Mouse (Mus musculus) hindbrain, embryonic 16.5 days (tissue): ENCODE measurements around the gene Dzip1. TPM values are rescaled to one million over a fixed set of nuclear protein-coding genes. Genes with fewer than 3 reads are reported as not detected.

Experiments used
- ATAC-seq: fragments of 200-750 bp; cut with Nextera tagmentation; 2 replicates; pipeline ENCODE4 v1.8.0; 2017; ENCODE audit warnings: moderate TSS enrichment, moderate library complexity
- H3K27ac ChIP-seq: fragments of 300-500 bp; sonication (generic); 2 replicates; pipeline ENCODE4 v1.5.1; 2014; ENCODE audit warnings: low read depth, mild to moderate bottlenecking, control low read depth, low read length, moderate library complexity
- H3K27me3 ChIP-seq: fragments of 300-500 bp; sonication (generic); replicated peaks from 2 replicates; pipeline ENCODE4 v1.6.1; 2014; ENCODE audit warnings: low read length; ENCODE audit not compliant: control insufficient read depth, insufficient read depth
- H3K36me3 ChIP-seq: fragments of 300-500 bp; sonication (generic); 2 replicates; pipeline ENCODE4 v1.6.1; 2014; ENCODE audit warnings: mild to moderate bottlenecking, low read length, moderate library complexity, mixed read lengths; ENCODE audit not compliant: control insufficient read depth, insufficient read depth
- H3K4me1 ChIP-seq: fragments of 300-500 bp; sonication (generic); 2 replicates; pipeline ENCODE4 v1.6.1; 2014; ENCODE audit warnings: low read depth, low read length; ENCODE audit not compliant: control insufficient read depth, insufficient read depth
- H3K4me2 ChIP-seq: fragments of 300-500 bp; sonication (generic); 2 replicates; pipeline ENCODE4 v1.6.1; 2014; ENCODE audit warnings: mild to moderate bottlenecking, low read length, control low read depth, moderate library complexity
- H3K4me3 ChIP-seq: fragments of 300-500 bp; sonication (generic); 2 replicates; pipeline ENCODE4 v1.5.1; 2014; ENCODE audit warnings: mild to moderate bottlenecking, low read length, control low read depth, moderate library complexity
- H3K9ac ChIP-seq: fragments of 300-500 bp; sonication (generic); 2 replicates; pipeline ENCODE4 v1.6.1; 2014; ENCODE audit warnings: low read depth, mild to moderate bottlenecking, control low read depth, low read length, moderate library complexity
- H3K9me3 ChIP-seq: fragments of 300-500 bp; sonication (generic); 2 replicates; pipeline ENCODE4 v1.6.1; 2014; ENCODE audit warnings: mild to moderate bottlenecking, low read length, moderate library complexity; ENCODE audit not compliant: control insufficient read depth
- WGBS: fragments of 180-500 bp; shearing (Covaris S2); extraction: QIAGEN DNeasy Blood & Tissue Kit; methylation state at CpG from one replicate; pipeline ENCODE4 v1.1.7; 2014; 5-methylcytosine and 5-hydroxymethylcytosine counted together
- polyA plus RNA-seq: library from polyadenylated mRNA; unstranded; fragments of >200 nt; fragmentation: Nextera tagmentation; extraction: Ambion mirVana; gene quantifications from 2 replicates; pipeline ENCODE4 v1.2.1, GENCODE M21; 2015

The Dzip1 gene
- 85.8 and 93.5 TPM in 2 replicates for polyA plus RNA-seq

DNA sequence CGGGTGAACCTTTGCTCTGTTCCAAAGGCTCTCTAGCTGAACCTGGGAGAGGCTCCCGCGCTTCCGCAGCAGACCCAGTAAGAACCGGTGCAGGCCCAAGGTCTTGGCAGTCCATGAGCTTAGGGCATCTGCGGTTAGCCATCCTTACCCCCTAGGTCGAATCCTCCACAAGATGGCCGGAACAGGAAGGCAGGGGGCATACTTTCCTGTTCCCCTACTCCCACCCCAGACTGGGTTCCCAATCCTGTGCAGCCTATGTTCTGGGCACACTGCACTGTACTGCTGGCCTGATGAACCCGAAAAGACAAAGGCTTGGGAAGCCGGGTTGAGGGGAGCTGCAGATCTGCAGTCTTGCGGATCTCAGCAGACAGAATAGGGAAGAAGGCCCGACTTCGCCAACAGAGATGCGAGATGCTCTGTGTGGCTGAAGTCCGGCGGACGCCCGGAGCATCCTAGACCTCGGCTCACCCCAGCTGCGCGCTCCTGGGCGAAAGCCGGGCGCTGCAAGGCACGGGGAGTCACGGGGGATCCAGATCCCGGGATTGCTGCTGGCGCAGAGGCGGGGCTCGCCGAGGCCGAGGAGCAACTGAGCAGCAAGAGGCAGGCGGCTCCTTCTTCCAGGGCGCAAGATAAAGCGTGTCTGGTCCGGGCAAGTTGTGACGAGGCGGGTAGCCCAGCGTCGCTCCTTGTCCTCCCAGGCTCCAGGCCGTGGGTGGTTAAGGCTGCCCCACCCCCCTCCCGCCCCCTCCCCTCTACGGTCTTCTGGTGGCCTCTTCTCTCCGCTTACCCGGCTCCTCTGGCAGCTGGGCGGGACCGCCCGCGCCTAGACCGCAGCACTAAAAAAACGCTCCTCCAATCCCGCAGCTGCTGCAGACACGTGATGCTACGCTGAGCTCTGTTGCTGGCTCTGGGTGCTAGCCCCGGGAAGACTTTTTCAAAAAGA is at the start of gene Dzip1:
TSS of gene Dzip1 (minus strand) at position 788 of the 943 bp plus-strand sequence.
- Histone ChIP-seq H3K36me3 (no peaks in the 10 kb centered on the region), H3K9ac (peak within 1 kb of the TSS; percentile 88), H3K27me3 (no peaks in the 10 kb centered on the region), H3K4me2 (peak within 1 kb of the TSS; percentile 88), H3K4me1 (peaks cover 42% of the 10 kb centered on the region), H3K27ac (peak within 1 kb of the TSS; percentile 92), H3K9me3 (no peaks in the 10 kb centered on the region), H3K4me3 (peak within 1 kb of the TSS; percentile 76)
- WGBS, result under 1% methylated on average over 47 of the region's 55 CpGs
- peak; percentile 96 for ATAC-seq

DNA sequence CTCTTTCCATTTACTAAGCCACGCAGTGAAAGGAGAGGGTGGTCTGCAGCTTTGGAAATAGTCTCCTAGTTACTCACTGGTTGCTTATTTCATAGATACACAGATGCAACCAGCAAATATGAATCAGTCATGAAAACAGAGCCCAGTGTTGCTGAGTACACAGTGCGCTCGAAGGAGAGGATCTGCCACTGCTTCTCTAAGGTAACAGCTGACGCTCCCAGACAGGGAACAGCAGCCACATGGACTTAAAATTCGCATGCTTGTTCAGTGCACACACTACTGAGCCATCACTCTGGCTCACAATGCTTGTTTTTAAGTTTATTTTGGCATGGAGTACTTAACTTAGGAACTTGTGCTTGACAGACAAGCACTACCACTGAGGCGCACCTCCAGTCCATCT is 47.0 kb upstream of the Dzip1 start:
- no peak for ATAC-seq
- Histone ChIP-seq H3K9me3 (no peaks in the 10 kb centered on the region), H3K4me3 (no peak overlapping the region), H3K4me2 (no peak overlapping the region), H3K27me3 (no peaks in the 10 kb centered on the region), H3K4me1 (no peaks in the 10 kb centered on the region), H3K27ac (no peak overlapping the region), H3K36me3 (peaks cover 27% of the 10 kb centered on the region), H3K9ac (no peak overlapping the region)
- 92% methylated on average over 6 of the region's 6 CpGs for WGBS

DNA sequence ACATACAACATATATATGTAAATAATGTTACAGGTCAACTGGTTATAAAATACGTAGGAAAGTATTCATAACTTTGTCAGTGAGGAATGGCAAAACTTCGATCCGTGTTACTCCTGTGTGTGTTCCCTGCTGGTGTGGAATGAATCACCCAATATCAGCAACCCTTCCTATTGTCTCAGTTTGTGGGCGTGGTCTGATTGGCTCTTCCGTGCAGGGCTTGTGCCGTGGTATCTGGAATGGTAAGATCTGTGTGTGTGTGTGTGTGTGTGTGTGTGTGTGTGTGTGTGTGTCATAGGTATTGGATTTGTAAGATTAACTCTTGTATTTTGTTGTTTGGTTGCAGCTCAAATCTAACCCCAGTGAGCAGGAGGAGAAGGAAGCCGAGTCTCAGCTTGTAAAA is 42.4 kb upstream of the Dzip1 start:
- WGBS, result 78% methylated on average over 7 of the region's 7 CpGs
- Histone ChIP-seq H3K36me3 (peaks cover 17% of the 10 kb centered on the region; the same call in 1 of the 2 replicates), H3K4me1 (no peaks in the 10 kb centered on the region), H3K27me3 (no peaks in the 10 kb centered on the region), H3K27ac (no peak overlapping the region), H3K9ac (no peak overlapping the region), H3K9me3 (no peaks in the 10 kb centered on the region), H3K4me2 (no peak overlapping the region), H3K4me3 (no peak overlapping the region)
- no peak for ATAC-seq

- H3K27me3 ChIP-seq, result no peaks in the 10 kb centered on the region
- no peaks in the 10 kb centered on the region for H3K9me3 ChIP-seq
- H3K27ac ChIP-seq, result no peak overlapping the region
- H3K36me3 ChIP-seq, result peaks cover 12% of the 10 kb centered on the region; the same call in 1 of the 2 replicates
- no peak overlapping the region for H3K4me3 ChIP-seq
- 96% methylated on average over 4 of the region's 4 CpGs for WGBS
- H3K9ac ChIP-seq, result no peak overlapping the region
- ATAC-seq, result no peak
- no peaks in the 10 kb centered on the region for H3K4me1 ChIP-seq
- H3K4me2 ChIP-seq, result no peak overlapping the region
These were observed 40.2 kb upstream of the Dzip1 start for GRCm38 (mm10) chr14:118965356-118966000.

GRCm38 (mm10) chr14:118958010-118958409 is 32.8 kb upstream of the Dzip1 start:
- Histone ChIP-seq H3K27ac (no peak overlapping the region), H3K9ac (no peak overlapping the region), H3K4me2 (no peak overlapping the region), H3K4me3 (no peak overlapping the region), H3K36me3 (peaks cover 20% of the 10 kb centered on the region), H3K4me1 (no peaks in the 10 kb centered on the region), H3K9me3 (no peaks in the 10 kb centered on the region), H3K27me3 (no peaks in the 10 kb centered on the region)
- ATAC-seq, result no peak
- 74% methylated on average over 3 of the region's 3 CpGs for WGBS

- H3K27me3 ChIP-seq, result no peaks in the 10 kb centered on the region
- H3K4me2 ChIP-seq, result no peak overlapping the region
- H3K9me3 ChIP-seq, result no peaks in the 10 kb centered on the region
- no peak for ATAC-seq
- no peaks in the 10 kb centered on the region for H3K4me1 ChIP-seq
- H3K9ac ChIP-seq, result no peak overlapping the region
- H3K36me3 ChIP-seq, result no peaks in the 10 kb centered on the region
- no peak overlapping the region for H3K4me3 ChIP-seq
- WGBS, result 93% methylated on average over 9 of the region's 9 CpGs
- H3K27ac ChIP-seq, result no peak overlapping the region
These were observed 26.8 kb upstream of the Dzip1 start for GRCm38 (mm10) chr14:118951912-118952583.

- no peak overlapping the region for H3K9ac ChIP-seq
- H3K4me1 ChIP-seq, result no peaks in the 10 kb centered on the region
- no peak overlapping the region for H3K4me3 ChIP-seq
- WGBS, result 86% methylated on average over 1 of the region's 1 CpGs
- no peak overlapping the region for H3K4me2 ChIP-seq
- no peak for ATAC-seq
- no peak overlapping the region for H3K27ac ChIP-seq
- H3K27me3 ChIP-seq, result no peaks in the 10 kb centered on the region
- no peaks in the 10 kb centered on the region for H3K36me3 ChIP-seq
- no peaks in the 10 kb centered on the region for H3K9me3 ChIP-seq
These were observed 23.6 kb upstream of the Dzip1 start for GRCm38 (mm10) chr14:118948841-118949240.

DNA sequence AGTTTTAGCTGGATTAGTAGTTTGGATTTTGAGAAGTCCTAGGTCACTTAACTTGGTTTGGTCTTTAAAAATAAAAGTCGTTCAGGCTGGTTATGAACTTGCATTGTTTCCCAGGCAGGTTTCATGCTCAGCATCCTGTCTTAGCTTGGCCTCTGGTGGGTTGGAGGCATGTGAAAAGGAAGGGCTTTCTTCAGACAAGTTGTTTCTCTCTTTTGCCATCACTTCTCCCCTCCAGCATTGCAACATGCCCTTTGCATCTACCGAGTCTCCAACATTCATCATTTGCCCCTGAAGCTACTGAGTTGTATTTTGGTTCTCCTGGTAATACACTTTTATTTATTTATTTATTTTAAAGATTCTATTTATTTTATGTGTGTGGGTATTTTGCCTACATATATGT is 19.4 kb upstream of the Dzip1 start:
- no peaks in the 10 kb centered on the region for H3K27me3 ChIP-seq
- no peak for ATAC-seq
- WGBS, result 92% methylated on average over 2 of the region's 2 CpGs

DNA sequence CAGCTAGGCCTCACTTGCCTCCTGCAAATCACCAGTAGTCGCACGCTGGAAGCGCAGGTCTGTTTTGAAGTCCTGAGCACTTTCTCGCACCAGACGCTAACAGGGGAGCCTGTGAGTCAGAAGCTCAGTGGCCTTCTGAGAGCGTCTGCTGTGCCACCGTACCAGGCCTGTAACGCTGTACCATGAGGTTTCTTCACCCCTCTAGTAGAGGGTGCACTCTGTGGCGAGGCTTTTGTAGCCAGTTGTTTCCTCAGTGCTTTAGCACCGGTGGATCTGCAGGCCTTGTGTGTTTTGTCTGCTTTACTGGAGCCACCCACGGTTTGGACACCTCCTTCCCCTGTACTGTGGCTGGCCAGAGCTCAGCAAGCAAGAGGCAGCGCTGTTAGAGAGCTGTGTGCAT is 16.8 kb upstream of the Dzip1 start:
- Histone ChIP-seq H3K4me2 (no peak overlapping the region), H3K9me3 (no peaks in the 10 kb centered on the region), H3K4me1 (peaks cover 13% of the 10 kb centered on the region), H3K9ac (no peak overlapping the region), H3K27me3 (no peaks in the 10 kb centered on the region), H3K4me3 (no peak overlapping the region), H3K27ac (no peak overlapping the region), H3K36me3 (no peaks in the 10 kb centered on the region)
- no peak for ATAC-seq
- 42% methylated on average over 12 of the region's 12 CpGs for WGBS

More for the DNA sequence above, 19.4 kb upstream of the Dzip1 start:
- H3K4me3 ChIP-seq, result no peak overlapping the region
- H3K4me2 ChIP-seq, result no peak overlapping the region
- H3K4me1 ChIP-seq, result peaks cover 2% of the 10 kb centered on the region; the same call in 1 of the 2 replicates
- no peaks in the 10 kb centered on the region for H3K9me3 ChIP-seq
- H3K36me3 ChIP-seq, result no peaks in the 10 kb centered on the region
- no peak overlapping the region for H3K27ac ChIP-seq
- H3K9ac ChIP-seq, result no peak overlapping the region
